8 mouse cellular contexts compared by ENCODE assay signal in genomic region chr11:117057451-117057850, GRCm38 (mm10). TPM values are rescaled to one million over a fixed set of nuclear protein-coding genes. Genes with fewer than 3 reads are reported as not detected.
DNase-seq lines count a peak whose midpoint lies in the region; ATAC-seq and TF ChIP-seq lines count a peak whose summit lies in the region.

No protein-coding gene starts in this region.

- H3K27ac ChIP-seq in forebrain, embryonic 11.5 days (ENCODE audit: low read depth, low read length): no peak overlapping the region
- no peak overlapping the region for H3K27ac ChIP-seq in midbrain, postnatal 0 days (ENCODE audit: low read depth, low read length)

- WGBS in forebrain, embryonic 11.5 days: 36% methylated on average over 7 of the region's 7 CpGs
- 37% methylated on average over 7 of the region's 7 CpGs for WGBS in midbrain, postnatal 0 days

- no peak; the same call in 1 of the 2 replicates for ATAC-seq in forebrain, embryonic 11.5 days (replicated peaks; ENCODE audit: low FRiP score)
- ATAC-seq in midbrain, postnatal 0 days (ENCODE audit: low FRiP score): 0 out of 2 replicates have a peak, but pooled peaks have one; percentile 33

- H3K27me3 ChIP-seq in forebrain, embryonic 11.5 days (ENCODE audit: control insufficient read depth, insufficient read depth, low read length): no peaks in the 10 kb centered on the region; the same call in 1 of the 2 replicates
- no peaks in the 10 kb centered on the region for H3K27me3 ChIP-seq in midbrain, postnatal 0 days (ENCODE audit: insufficient read depth, low read length)

- H3K9me3 ChIP-seq in forebrain, embryonic 11.5 days (ENCODE audit: control insufficient read depth, low read length): no peaks in the 10 kb centered on the region
- no peaks in the 10 kb centered on the region for H3K9me3 ChIP-seq in midbrain, postnatal 0 days (ENCODE audit: low read length)

- H3K4me2 ChIP-seq in forebrain, embryonic 11.5 days (ENCODE audit: low read depth, low read length, severe bottlenecking): no peak overlapping the region
- no peak overlapping the region for H3K4me2 ChIP-seq in midbrain, postnatal 0 days (ENCODE audit: low read depth, low read length, poor library complexity, severe bottlenecking)

- no peak overlapping the region for H3K9ac ChIP-seq in forebrain, embryonic 11.5 days (ENCODE audit: low read length)
- no peak overlapping the region for H3K9ac ChIP-seq in midbrain, postnatal 0 days (replicated peaks; ENCODE audit: low read length, poor library complexity, severe bottlenecking)

- H3K4me1 ChIP-seq in forebrain, embryonic 11.5 days (replicated peaks; ENCODE audit: control insufficient read depth, insufficient read depth, low read length): peaks cover 9% of the 10 kb centered on the region
- H3K4me1 ChIP-seq in midbrain, postnatal 0 days (ENCODE audit: insufficient read depth, low read length): 0 out of 2 replicates have a peak, but pooled peaks cover 3% of the 10 kb centered on the region

- no peak overlapping the region for H3K4me3 ChIP-seq in forebrain, embryonic 11.5 days (ENCODE audit: low read depth, low read length)
- H3K4me3 ChIP-seq in midbrain, postnatal 0 days (ENCODE audit: low read depth, low read length): no peak overlapping the region

- peak; percentile 40 to 44 for DNase-seq in left cerebral cortex, adult 18-20 months (ENCODE audit: low spot score in 2 of 2)
- no peak for DNase-seq in left cerebral cortex, adult 8-10 months (ENCODE audit: low spot score in 2 of 2)
- DNase-seq in adipocyte (ENCODE audit: low spot score): peak; percentile 63
- peak; percentile 75 for DNase-seq in forebrain, embryonic 11.5 days (ENCODE audit: low spot score)
- peak; percentile 67 to 69 for DNase-seq in kidney, postnatal 4 days
- peak; percentile 85 for DNase-seq in midbrain, postnatal 0 days (ENCODE audit: low spot score)
- DNase-seq in heart, adult 18-20 months: no peak
- no peak for DNase-seq in frontal cortex, postnatal 14 days (ENCODE audit: low spot score in 2 of 2)

- peak; percentile 85 for TF ChIP-seq CTCF in midbrain, postnatal 0 days (IDR thresholded peaks at IDR 0.05)

- no peaks in the 10 kb centered on the region for H3K36me3 ChIP-seq in forebrain, embryonic 11.5 days (ENCODE audit: control insufficient read depth, insufficient read depth, low read length)
- no peaks in the 10 kb centered on the region for H3K36me3 ChIP-seq in midbrain, postnatal 0 days (ENCODE audit: insufficient read depth, low read length)

RNA-seq across cellular contexts. Expression of gene Sec14l1, which starts 57.5 kb away (rescaled TPM):
- 100 to 1,000 TPM; 203 to 219 TPM for total RNA-seq in left cerebral cortex, adult 18-20 months (2021)
- total RNA-seq in left cerebral cortex, adult 8-10 months (2022): 100 to 1,000 TPM; 236 to 279 (median 240) TPM
- polyA plus RNA-seq in forebrain, embryonic 11.5 days (2014; fragmentation: Nextera tagmentation; extraction: Ambion mirVana): 36.8 and 40.6 TPM in 2 replicates
- 63.5 and 71.1 TPM in 2 replicates for total RNA-seq in midbrain, postnatal 0 days (2014; rRNA removed)
- 48.0 and 49.2 TPM in 2 replicates for polyA plus RNA-seq in midbrain, postnatal 0 days (2015; fragmentation: Nextera tagmentation; extraction: Ambion mirVana)
- 10 to 100 TPM; 86.8 to 98.2 TPM for total RNA-seq in heart, adult 18-20 months (2021)

Comparison
In these comparisons a context has a peak if more than half of its experiments do, and no peak if none do; other contexts are left out.
1. DNase-seq: peak in left cerebral cortex, adult 18-20 months (2 of 2), adipocyte (single experiment), forebrain, embryonic 11.5 days (single experiment), kidney, postnatal 4 days (2 of 2) and midbrain, postnatal 0 days (single experiment); none in left cerebral cortex, adult 8-10 months (0 of 2), heart, adult 18-20 months (0 of 2) and frontal cortex, postnatal 14 days (0 of 2).